In the genomic region with DNA sequence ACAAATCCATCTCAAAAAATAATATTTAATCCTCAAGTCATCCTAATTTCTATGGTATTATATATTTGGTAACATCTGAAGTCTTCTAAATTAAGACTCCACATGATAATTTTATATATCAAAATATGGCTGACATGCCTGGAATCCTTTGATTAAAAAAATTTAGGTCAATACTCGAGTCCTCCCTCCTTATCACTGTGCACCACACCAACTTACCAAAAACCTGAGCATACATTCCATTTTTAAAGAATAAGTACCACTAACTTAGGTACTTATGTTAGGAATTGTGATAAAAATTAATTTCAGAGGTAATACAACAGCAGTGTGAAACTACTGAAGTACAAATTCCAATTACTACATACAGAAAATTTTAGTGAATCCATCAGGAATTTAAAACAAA, we compare ENCODE assay signal across 28 mouse cellular contexts. TPM values are rescaled to one million over a fixed set of nuclear protein-coding genes. Genes with fewer than 3 reads are reported as not detected.
DNase-seq lines count a peak whose midpoint lies in the region; ATAC-seq and TF ChIP-seq lines count a peak whose summit lies in the region.
"Had no signal": no experiment of that assay in that cellular context is flagged by ENCODE, and none has a peak within 500 bp of the region (broad histone marks: within the 10 kb centered on the region; RNA-seq: fewer than 3 reads in every experiment).

No protein-coding gene starts in this region.

- no peak overlapping the region for H3K27ac ChIP-seq in MEL (ENCODE audit: control insufficient read depth, low read depth, low read length)
- H3K27ac ChIP-seq in liver, embryonic 11.5 days (ENCODE audit: low read depth, low read length), result no peak overlapping the region
- no peak overlapping the region for H3K27ac ChIP-seq in liver, embryonic 16.5 days (ENCODE audit: low read length)
- no peak overlapping the region for H3K27ac ChIP-seq in intestine, postnatal 0 days (ENCODE audit: low read depth, low read length)
- H3K27ac ChIP-seq in intestine, embryonic 16.5 days (ENCODE audit: low read length), result no peak overlapping the region
- H3K27ac ChIP-seq: embryonic facial prominence, embryonic 12.5 days; forebrain, embryonic 12.5 days; heart, adult 2 months; hindbrain, embryonic 14.5 days; layer of hippocampus, adult 2 months; midbrain, embryonic 12.5 days; neural tube, embryonic 13.5 days had no signal

- WGBS in liver, embryonic 11.5 days, result 40% methylated on average over 1 of the region's 1 CpGs
- 23% methylated on average over 1 of the region's 1 CpGs for WGBS in liver, embryonic 16.5 days (ENCODE audit: insufficient replicate concordance)
- 69% methylated on average over 1 of the region's 1 CpGs for WGBS in intestine, postnatal 0 days
- WGBS in intestine, embryonic 16.5 days, result 75% methylated on average over 1 of the region's 1 CpGs

- peaks cover 53% of the 10 kb centered on the region for H3K79me2 ChIP-seq in MEL (ENCODE audit: control insufficient read depth, insufficient read depth, low read length, poor library complexity)

- no peak for TF ChIP-seq CTCF in MEL (IDR thresholded peaks at IDR 0.05 in 2 of 3, conservative IDR thresholded peaks at IDR 0.05 in 1 of 3; ENCODE audit: control insufficient read depth in 1 of 3, insufficient read depth in 1 of 3, low read depth in 2 of 3, low read length in 3 of 3, poor library complexity in 1 of 3, severe bottlenecking in 1 of 3)
- no peak for TF ChIP-seq CTCF in intestine, postnatal 0 days (IDR thresholded peaks at IDR 0.05; ENCODE audit: low read depth)

- H3K27me3 ChIP-seq in MEL (ENCODE audit: control insufficient read depth in 1 of 2, insufficient read depth in 2 of 2, low read length in 2 of 2), result no peaks in the 10 kb centered on the region
- no peaks in the 10 kb centered on the region for H3K27me3 ChIP-seq in liver, embryonic 11.5 days (replicated peaks; ENCODE audit: control insufficient read depth, insufficient read depth, low read length)
- H3K27me3 ChIP-seq in liver, embryonic 16.5 days (ENCODE audit: control insufficient read depth, insufficient read depth, low read depth, low read length), result no peaks in the 10 kb centered on the region
- no peaks in the 10 kb centered on the region for H3K27me3 ChIP-seq in intestine, postnatal 0 days (replicated peaks; ENCODE audit: control insufficient read depth, insufficient read depth, low read length)
- H3K27me3 ChIP-seq in intestine, embryonic 16.5 days (replicated peaks; ENCODE audit: control insufficient read depth, insufficient read depth, low read length), result no peaks in the 10 kb centered on the region
- H3K27me3 ChIP-seq: embryonic facial prominence, embryonic 12.5 days; forebrain, embryonic 12.5 days; heart, embryonic 12.5 days; midbrain, embryonic 12.5 days; neural tube, embryonic 13.5 days had no signal

- H3K9ac ChIP-seq in MEL (ENCODE audit: control insufficient read depth, low read depth, low read length, poor library complexity, severe bottlenecking), result no peak overlapping the region
- no peak overlapping the region for H3K9ac ChIP-seq in liver, embryonic 11.5 days (ENCODE audit: low read depth, low read length)
- no peak overlapping the region for H3K9ac ChIP-seq in liver, embryonic 16.5 days (ENCODE audit: low read depth, low read length)
- H3K9ac ChIP-seq in intestine, postnatal 0 days (ENCODE audit: low read depth, low read length), result no peak overlapping the region
- no peak overlapping the region for H3K9ac ChIP-seq in intestine, embryonic 16.5 days (ENCODE audit: low read depth, low read length)
- H3K9ac ChIP-seq: embryonic facial prominence, embryonic 12.5 days; forebrain, embryonic 12.5 days; forebrain, postnatal 0 days; heart, embryonic 12.5 days; hindbrain, embryonic 14.5 days; lung, embryonic 14.5 days; midbrain, embryonic 12.5 days; neural tube, embryonic 13.5 days had no signal

- no peaks in the 10 kb centered on the region for H3K9me3 ChIP-seq in MEL (replicated peaks; ENCODE audit: insufficient read depth, low read length)
- H3K9me3 ChIP-seq in liver, embryonic 11.5 days (ENCODE audit: control insufficient read depth, low read length), result no peaks in the 10 kb centered on the region
- no peaks in the 10 kb centered on the region for H3K9me3 ChIP-seq in liver, embryonic 16.5 days (replicated peaks; ENCODE audit: control insufficient read depth, low read length)
- no peaks in the 10 kb centered on the region for H3K9me3 ChIP-seq in intestine, postnatal 0 days (ENCODE audit: control insufficient read depth)
- no peaks in the 10 kb centered on the region for H3K9me3 ChIP-seq in intestine, embryonic 16.5 days (ENCODE audit: control insufficient read depth, low read length)
- H3K9me3 ChIP-seq: embryonic facial prominence, embryonic 12.5 days; forebrain, embryonic 12.5 days; G1E; heart, embryonic 12.5 days; midbrain, embryonic 12.5 days; neural tube, embryonic 13.5 days had no signal

- ATAC-seq in liver, embryonic 11.5 days (replicated peaks; ENCODE audit: low FRiP score), result peak; percentile 78
- peak; percentile 91 for ATAC-seq in liver, embryonic 16.5 days (ENCODE audit: low read depth)
- ATAC-seq in intestine, postnatal 0 days, result no peak
- ATAC-seq in intestine, embryonic 16.5 days, result no peak
- ATAC-seq: forebrain, postnatal 0 days had no signal

- peak in 1 of 2 experiments; percentile 57; a peak in 1 of 4 replicates for TF ChIP-seq EP300 in MEL (IDR thresholded peaks at IDR 0.05; ENCODE audit: low read depth in 1 of 2, low read length in 2 of 2)

- DNase-seq in MEL (ENCODE audit: low read depth, low spot score), result no peak
- peak; percentile 81 for DNase-seq in c-Kit-positive CD71-positive TER-119-positive erythroid progenitor cells, embryonic 14.5 days (ENCODE audit: low spot score)
- DNase-seq in liver, embryonic 11.5 days (ENCODE audit: low spot score), result no peak
- no peak for DNase-seq in lung, postnatal 14 days
- no peak for DNase-seq in layer of hippocampus, adult 9-11 months
- DNase-seq: adrenal gland, postnatal 25 days; cerebellum, adult 11 months; cerebellum, adult 9-10 months; cerebellum, postnatal 36 days; embryo, embryonic 11 days; forebrain, postnatal 0 days; gastrocnemius, postnatal 25 days; heart, adult 2 months; kidney, adult 18-20 months; kidney, postnatal 36 days; left cerebral cortex, postnatal 4 days; lung, embryonic 14.5 days had no signal

- H3K4me3 ChIP-seq in MEL (ENCODE audit: control insufficient read depth in 1 of 2, insufficient read depth in 1 of 2, low read depth in 2 of 2, low read length in 2 of 2), result no peak overlapping the region
- H3K4me3 ChIP-seq in liver, embryonic 11.5 days (ENCODE audit: low read depth, low read length), result no peak overlapping the region
- H3K4me3 ChIP-seq in liver, embryonic 16.5 days (ENCODE audit: low read depth, low read length), result no peak overlapping the region
- no peak overlapping the region for H3K4me3 ChIP-seq in intestine, postnatal 0 days (ENCODE audit: low read depth, low read length)
- H3K4me3 ChIP-seq in intestine, embryonic 16.5 days (ENCODE audit: low read length), result no peak overlapping the region
- H3K4me3 ChIP-seq: embryonic facial prominence, embryonic 12.5 days; forebrain, embryonic 12.5 days; heart, adult 2 months; heart, embryonic 12.5 days; layer of hippocampus, adult 2 months; midbrain, embryonic 12.5 days; neural tube, embryonic 13.5 days had no signal

- peaks cover 4 to 12% of the 10 kb centered on the region in 2 experiments for H3K4me1 ChIP-seq in MEL (ENCODE audit: control insufficient read depth in 1 of 2, insufficient read depth in 2 of 2, low read length in 2 of 2)
- H3K4me1 ChIP-seq in liver, embryonic 11.5 days (replicated peaks; ENCODE audit: control insufficient read depth, insufficient read depth, low read length), result peaks cover 3% of the 10 kb centered on the region; the same call in 1 of the 2 replicates
- H3K4me1 ChIP-seq in liver, embryonic 16.5 days (ENCODE audit: control insufficient read depth, low read depth, low read length), result peaks cover 38% of the 10 kb centered on the region
- H3K4me1 ChIP-seq in intestine, postnatal 0 days (replicated peaks; ENCODE audit: control insufficient read depth, insufficient read depth, low read length), result no peaks in the 10 kb centered on the region
- H3K4me1 ChIP-seq in intestine, embryonic 16.5 days (ENCODE audit: control insufficient read depth, insufficient read depth, low read length), result no peaks in the 10 kb centered on the region
- H3K4me1 ChIP-seq: heart, embryonic 12.5 days; midbrain, embryonic 12.5 days; neural tube, embryonic 13.5 days had no signal

- H3K36me3 ChIP-seq in MEL (ENCODE audit: control insufficient read depth in 1 of 2, insufficient read depth in 2 of 2, low read length in 2 of 2), result peaks cover 3 to 38% of the 10 kb centered on the region in 2 experiments
- H3K36me3 ChIP-seq in liver, embryonic 11.5 days (ENCODE audit: control insufficient read depth, insufficient read depth, low read length), result no peaks in the 10 kb centered on the region
- H3K36me3 ChIP-seq in liver, embryonic 16.5 days (ENCODE audit: control insufficient read depth, insufficient read depth), result no peaks in the 10 kb centered on the region
- no peaks in the 10 kb centered on the region for H3K36me3 ChIP-seq in intestine, postnatal 0 days (ENCODE audit: control insufficient read depth, insufficient read depth)
- H3K36me3 ChIP-seq in intestine, embryonic 16.5 days (ENCODE audit: control insufficient read depth, insufficient read depth, low read length), result no peaks in the 10 kb centered on the region
- H3K36me3 ChIP-seq: embryonic facial prominence, embryonic 12.5 days; forebrain, embryonic 12.5 days; heart, embryonic 12.5 days; midbrain, embryonic 12.5 days; neural tube, embryonic 13.5 days had no signal

- no peak for TF ChIP-seq RAD21 in MEL (IDR thresholded peaks at IDR 0.05; ENCODE audit: low read depth, low read length)

- no peak for TF ChIP-seq POLR2A in MEL (IDR thresholded peaks at IDR 0.05; ENCODE audit: control insufficient read depth in 1 of 2, insufficient read depth in 1 of 2, low read depth in 1 of 2, low read length in 2 of 2, poor library complexity in 1 of 2)

- no peak overlapping the region for H3K4me2 ChIP-seq in liver, embryonic 11.5 days
- H3K4me2 ChIP-seq in liver, embryonic 16.5 days (ENCODE audit: low read depth, low read length), result no peak overlapping the region
- no peak overlapping the region for H3K4me2 ChIP-seq in intestine, postnatal 0 days (replicated peaks; ENCODE audit: low read depth)
- H3K4me2 ChIP-seq in intestine, embryonic 16.5 days (ENCODE audit: low read depth, low read length), result no peak overlapping the region
- H3K4me2 ChIP-seq: embryonic facial prominence, embryonic 12.5 days; forebrain, embryonic 12.5 days; heart, embryonic 12.5 days; hindbrain, embryonic 14.5 days; lung, embryonic 14.5 days; midbrain, embryonic 12.5 days; neural tube, embryonic 13.5 days had no signal

RNA-seq across cellular contexts. Expression of a gene that starts 27.5 kb away (rescaled TPM):
- 31.6 and 39.0 TPM in 2 replicates for total RNA-seq in MEL (2012; rRNA removed)
- polyA plus RNA-seq in MEL (2012; ENCODE audit: insufficient read depth in 1 of 2, insufficient read length in 2 of 2, low read depth in 1 of 2, low replicate concordance in 2 of 2, missing spikeins in 1 of 2), result 100 to 1,000 TPM; 104 to 735 TPM
- 46.6 and 55.2 TPM in 2 replicates for polyA plus RNA-seq in liver, embryonic 11.5 days (2014; fragmentation: Nextera tagmentation; extraction: Ambion mirVana)
- polyA plus RNA-seq in liver, embryonic 16.5 days (2015; fragmentation: Nextera tagmentation; extraction: Ambion mirVana), result 23.2 and 28.8 TPM in 2 replicates
- 36.9 and 40.6 TPM in 2 replicates for polyA plus RNA-seq in intestine, postnatal 0 days (2015; fragmentation: Nextera tagmentation; extraction: Ambion mirVana)
- 27.0 and 29.6 TPM in 2 replicates for polyA plus RNA-seq in intestine, embryonic 16.5 days (2015; fragmentation: Nextera tagmentation; extraction: Ambion mirVana)

Comparison
In these comparisons a context has a peak if more than half of its experiments do, and no peak if none do; other contexts are left out.
1. ATAC-seq: peak in liver, embryonic 11.5 days (single experiment) and liver, embryonic 16.5 days (single experiment); none in intestine, postnatal 0 days (single experiment) and intestine, embryonic 16.5 days (single experiment).